ENCODE assay signal across 8 mouse cellular contexts in the genomic region with DNA sequence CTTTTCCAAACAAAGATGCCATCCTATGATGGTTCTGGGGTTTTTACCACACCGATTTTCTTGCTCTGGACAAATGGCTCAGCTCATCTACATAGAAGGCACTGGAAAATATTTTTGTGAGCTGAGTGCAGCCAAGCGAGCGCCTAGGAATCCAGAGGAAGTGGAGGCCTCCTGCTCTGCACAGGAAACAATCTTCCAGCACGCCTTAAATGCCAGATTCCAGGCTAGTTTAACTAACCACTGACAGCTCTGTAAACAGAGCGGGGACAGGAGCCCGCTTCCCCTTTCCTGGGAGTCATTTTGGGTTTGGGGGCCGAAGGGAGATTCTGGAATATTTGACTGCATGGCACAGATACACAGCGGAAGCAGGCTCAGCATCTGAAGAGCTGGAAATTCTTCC.
DNase-seq lines count a peak whose midpoint lies in the region; ATAC-seq and TF ChIP-seq lines count a peak whose summit lies in the region.

No protein-coding gene starts in this region.

- no peak overlapping the region for H3K9ac ChIP-seq in midbrain, embryonic 14.5 days (replicated peaks; ENCODE audit: low read length)
- H3K9ac ChIP-seq in midbrain, postnatal 0 days (replicated peaks; ENCODE audit: low read length, poor library complexity, severe bottlenecking), result no peak overlapping the region
- H3K9ac ChIP-seq in heart, embryonic 16.5 days (ENCODE audit: low read length), result peak overlapping the region; percentile 21; the same call in 1 of the 2 replicates

- no peaks in the 10 kb centered on the region for H3K9me3 ChIP-seq in midbrain, embryonic 14.5 days (ENCODE audit: control insufficient read depth, low read length)
- H3K9me3 ChIP-seq in midbrain, postnatal 0 days (ENCODE audit: low read length), result no peaks in the 10 kb centered on the region
- H3K9me3 ChIP-seq in heart, embryonic 16.5 days (replicated peaks; ENCODE audit: control insufficient read depth, low read length), result no peaks in the 10 kb centered on the region

- no peak for TF ChIP-seq CTCF in midbrain, postnatal 0 days (IDR thresholded peaks at IDR 0.05)

- no peak overlapping the region for H3K4me3 ChIP-seq in midbrain, embryonic 14.5 days (replicated peaks; ENCODE audit: low read depth, low read length)
- no peak overlapping the region for H3K4me3 ChIP-seq in midbrain, postnatal 0 days (ENCODE audit: low read depth, low read length)
- H3K4me3 ChIP-seq in heart, embryonic 16.5 days (ENCODE audit: low read length), result no peak overlapping the region

- H3K4me2 ChIP-seq in midbrain, embryonic 14.5 days (ENCODE audit: low read length), result no peak overlapping the region
- H3K4me2 ChIP-seq in midbrain, postnatal 0 days (ENCODE audit: low read depth, low read length, poor library complexity, severe bottlenecking), result no peak overlapping the region
- 0 out of 2 replicates have a peak overlapping the region, but pooled peaks have one; percentile 8 for H3K4me2 ChIP-seq in heart, embryonic 16.5 days (ENCODE audit: low read depth, low read length)

- 51% methylated on average over 8 of the region's 8 CpGs for WGBS in midbrain, embryonic 14.5 days
- WGBS in midbrain, postnatal 0 days, result 56% methylated on average over 8 of the region's 8 CpGs
- 19% methylated on average over 8 of the region's 8 CpGs for WGBS in heart, embryonic 16.5 days

- no peaks in the 10 kb centered on the region for H3K27me3 ChIP-seq in midbrain, embryonic 14.5 days (ENCODE audit: control insufficient read depth, insufficient read depth, low read length)
- H3K27me3 ChIP-seq in midbrain, postnatal 0 days (ENCODE audit: insufficient read depth, low read length), result no peaks in the 10 kb centered on the region
- H3K27me3 ChIP-seq in heart, embryonic 16.5 days (ENCODE audit: control insufficient read depth, insufficient read depth, low read length), result no peaks in the 10 kb centered on the region

- no peaks in the 10 kb centered on the region for H3K36me3 ChIP-seq in midbrain, embryonic 14.5 days (ENCODE audit: control insufficient read depth, insufficient read depth, low read length)
- no peaks in the 10 kb centered on the region for H3K36me3 ChIP-seq in midbrain, postnatal 0 days (ENCODE audit: insufficient read depth, low read length)
- no peaks in the 10 kb centered on the region for H3K36me3 ChIP-seq in heart, embryonic 16.5 days (ENCODE audit: control insufficient read depth, insufficient read depth)

- DNase-seq in midbrain, embryonic 14.5 days, result peak; percentile 15
- DNase-seq in midbrain, postnatal 0 days (ENCODE audit: low spot score), result no peak
- DNase-seq in kidney, postnatal 4 days, result peak; percentile 60 to 69
- no peak for DNase-seq in spleen, adult 12 weeks (ENCODE audit: low spot score)
- no peak for DNase-seq in right cerebral cortex, postnatal 14 days
- no peak for DNase-seq in left cerebral cortex, adult 18-20 months (ENCODE audit: low spot score in 2 of 2)

- H3K4me1 ChIP-seq in midbrain, embryonic 14.5 days (ENCODE audit: control insufficient read depth, insufficient read depth, low read length), result no peaks in the 10 kb centered on the region
- H3K4me1 ChIP-seq in midbrain, postnatal 0 days (ENCODE audit: insufficient read depth, low read length), result no peaks in the 10 kb centered on the region
- H3K4me1 ChIP-seq in heart, embryonic 16.5 days (ENCODE audit: control insufficient read depth, insufficient read depth, low read length), result peaks cover 26% of the 10 kb centered on the region

- no peak overlapping the region for H3K27ac ChIP-seq in midbrain, embryonic 14.5 days (replicated peaks; ENCODE audit: low read depth, low read length)
- no peak overlapping the region for H3K27ac ChIP-seq in midbrain, postnatal 0 days (ENCODE audit: low read depth, low read length)
- H3K27ac ChIP-seq in heart, embryonic 16.5 days (ENCODE audit: low read length), result peak overlapping the region; percentile 75

- ATAC-seq in midbrain, embryonic 14.5 days (ENCODE audit: low FRiP score, low TSS enrichment), result no peak
- ATAC-seq in midbrain, postnatal 0 days (ENCODE audit: low FRiP score), result no peak
- ATAC-seq in heart, embryonic 16.5 days (replicated peaks; ENCODE audit: extremely low read depth, insufficient read depth, low FRiP score), result no peak
- ATAC-seq in erythroblast, adult 5-6 weeks (replicated peaks; ENCODE audit: low FRiP score, poor library complexity, severe bottlenecking), result no peak

Comparison
In these comparisons a context has a peak if more than half of its experiments do, and no peak if none do; other contexts are left out.
1. DNase-seq: peak in midbrain, embryonic 14.5 days (single experiment) and kidney, postnatal 4 days (2 of 2); none in midbrain, postnatal 0 days (single experiment), spleen, adult 12 weeks (single experiment), right cerebral cortex, postnatal 14 days (single experiment) and left cerebral cortex, adult 18-20 months (0 of 2).